Mouse (Mus musculus) layer of hippocampus, adult 9-10 months (tissue): Measurements from ENCODE around the gene Prox2.
"Not testable (repeated sequence)": the region's sequence is repeated elsewhere in the genome, so short reads cannot be mapped to it uniquely, and the experiment has no call there.

Experiments used
- DNase-seq: peaks from one replicate; pipeline ENCODE4 v3.0.0; 2022; ENCODE audit warnings: low spot score

Gene Prox2

DNA sequence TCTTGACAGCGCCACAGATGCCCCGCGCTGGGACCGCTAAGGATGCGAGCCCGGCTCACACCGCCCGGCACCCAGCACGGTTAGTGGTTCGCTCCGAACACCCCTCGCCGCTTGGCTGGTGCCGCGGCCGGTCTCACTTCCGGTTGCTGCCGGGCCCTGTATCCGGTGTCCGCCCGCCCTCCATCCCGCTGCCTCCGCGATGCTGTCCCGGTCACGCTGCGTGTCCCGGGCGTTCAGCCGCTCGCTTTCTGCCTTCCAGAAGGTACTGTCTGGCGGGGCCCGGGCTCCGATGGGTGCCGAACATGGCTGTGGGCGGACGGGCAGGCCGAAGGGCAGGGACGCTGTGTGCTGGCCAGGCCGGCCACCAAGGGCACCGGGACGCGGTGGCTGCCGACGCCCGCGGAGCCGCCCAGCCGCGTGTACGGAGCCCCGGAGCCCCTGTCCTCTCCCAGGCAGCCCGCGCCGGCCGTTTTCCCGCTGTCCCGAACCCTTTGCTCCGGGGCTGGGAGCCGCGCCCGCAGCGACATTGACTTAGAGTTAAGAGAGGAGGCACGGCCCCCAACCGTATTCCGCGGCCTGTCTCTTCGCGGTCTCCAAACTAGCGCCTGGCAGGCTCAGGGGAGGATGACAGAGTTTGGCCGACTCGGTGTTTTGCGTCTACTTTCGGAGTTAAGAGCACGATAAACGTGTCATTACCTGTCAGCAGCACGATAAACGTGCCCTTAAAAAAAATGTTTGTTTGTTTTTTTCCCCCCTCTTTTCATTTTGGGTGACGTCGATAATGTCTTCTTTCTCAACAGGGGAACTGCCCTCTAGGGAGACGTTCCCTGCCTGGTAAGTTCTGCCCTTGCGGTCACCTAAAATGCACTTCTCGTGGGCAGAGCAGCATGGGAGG, at the start of gene Prox2, which contains the start of gene Dlst:
TSS of gene Prox2 (minus strand) at position 62 of the 895 bp plus-strand sequence.
TSS of gene Dlst (plus strand) at position 136 of the 895 bp plus-strand sequence.
- peak; percentile 57 for DNase-seq

GRCm38 (mm10) chr12:85159592-85159991, 49.0 kb upstream of the Prox2 start:
- DNase-seq = no peak

GRCm38 (mm10) chr12:85158801-85159200, 48.2 kb upstream of the Prox2 start:
- DNase-seq = no peak

DNA sequence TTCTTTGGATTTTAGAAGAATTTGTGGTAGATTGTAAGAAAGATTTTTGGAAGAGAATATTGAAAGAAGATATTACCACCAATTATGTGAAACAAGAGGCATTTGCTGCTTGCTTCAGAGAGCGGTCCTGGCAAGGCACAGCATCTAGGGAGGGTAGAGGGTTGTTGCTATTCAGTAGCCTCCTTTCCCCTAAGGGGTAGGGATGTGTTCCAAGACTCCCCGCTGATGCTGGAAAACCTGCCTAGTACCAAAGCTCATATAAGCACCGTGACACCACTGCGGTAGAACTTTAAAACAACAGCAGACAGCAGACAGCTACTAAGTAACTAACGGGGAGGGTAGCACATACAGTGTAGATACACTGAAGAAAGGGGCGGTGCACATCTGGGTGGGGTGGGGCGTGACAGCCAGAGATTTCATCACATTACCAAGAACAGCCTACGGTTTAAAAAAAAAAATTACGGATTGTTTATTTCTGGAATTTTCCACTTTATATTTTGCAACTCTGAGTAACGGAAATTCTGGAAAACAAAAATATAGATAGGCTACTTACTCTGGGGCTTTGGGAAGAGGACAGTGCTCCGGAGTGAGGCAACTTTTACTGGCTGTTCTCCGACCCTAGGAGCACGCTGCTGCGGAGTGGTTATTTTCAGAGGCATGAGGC, 47.4 kb upstream of the Prox2 start:
- no peak for DNase-seq

DNA sequence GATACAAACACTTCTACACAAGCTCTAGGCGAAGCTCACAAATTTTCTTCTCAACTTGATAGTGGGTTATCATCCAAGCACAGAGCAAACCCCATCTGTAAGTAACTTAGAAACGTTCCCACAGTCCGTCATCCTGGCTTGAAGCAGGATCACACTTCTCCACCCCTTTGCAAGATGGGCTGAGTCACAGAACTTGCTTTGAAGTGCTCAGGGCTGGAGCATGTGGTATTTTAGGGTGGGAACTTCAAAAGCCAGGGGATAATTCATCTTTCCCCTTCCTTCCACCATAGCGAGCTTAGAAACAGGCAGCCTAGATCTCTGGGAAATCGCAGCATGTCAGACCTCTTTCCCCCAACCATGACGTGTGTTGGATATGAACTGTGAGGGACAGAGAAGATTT, 45.8 kb upstream of the Prox2 start:
- no peak for DNase-seq

- DNase-seq = no peak
These were observed 42.5 kb upstream of the Prox2 start for GRCm38 (mm10) chr12:85153011-85153410.

- peak; percentile 51 for DNase-seq
These were observed 40.6 kb upstream of the Prox2 start, which contains the start of gene Rps6kl1 for GRCm38 (mm10) chr12:85151002-85151774. Gene Rps6kl1 (minus strand): TSS chr12:85151264.

GRCm38 (mm10) chr12:85150321-85151001, 39.9 kb upstream of the Prox2 start:
- DNase-seq = no peak

GRCm38 (mm10) chr12:85146881-85147280, 36.3 kb upstream of the Prox2 start:
- no peak for DNase-seq

DNA sequence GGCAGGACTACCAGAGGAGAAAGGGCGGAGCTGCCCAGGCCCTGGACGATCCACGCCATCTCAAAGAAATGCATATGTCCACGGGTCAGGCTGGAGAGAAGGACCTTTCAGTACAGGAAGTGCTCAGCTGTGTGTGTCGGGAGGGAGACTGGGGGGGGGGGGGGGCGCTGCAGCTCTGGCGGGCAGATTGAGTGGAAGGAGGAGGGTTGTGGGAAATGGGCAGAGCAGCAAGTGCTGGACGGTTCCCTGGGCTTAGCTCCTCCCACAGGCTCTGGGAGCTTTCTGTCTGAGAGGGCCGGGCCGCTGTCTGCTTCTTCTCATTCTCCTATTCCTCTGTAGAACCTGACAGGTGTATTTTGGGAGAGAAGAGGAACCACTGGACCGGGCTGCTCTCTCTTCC, 35.8 kb upstream of the Prox2 start:
- no peak for DNase-seq

GRCm38 (mm10) chr12:85145630-85146029, 35.1 kb upstream of the Prox2 start:
- no peak for DNase-seq

GRCm38 (mm10) chr12:85144821-85145220, 34.3 kb upstream of the Prox2 start:
- DNase-seq = no peak

DNA sequence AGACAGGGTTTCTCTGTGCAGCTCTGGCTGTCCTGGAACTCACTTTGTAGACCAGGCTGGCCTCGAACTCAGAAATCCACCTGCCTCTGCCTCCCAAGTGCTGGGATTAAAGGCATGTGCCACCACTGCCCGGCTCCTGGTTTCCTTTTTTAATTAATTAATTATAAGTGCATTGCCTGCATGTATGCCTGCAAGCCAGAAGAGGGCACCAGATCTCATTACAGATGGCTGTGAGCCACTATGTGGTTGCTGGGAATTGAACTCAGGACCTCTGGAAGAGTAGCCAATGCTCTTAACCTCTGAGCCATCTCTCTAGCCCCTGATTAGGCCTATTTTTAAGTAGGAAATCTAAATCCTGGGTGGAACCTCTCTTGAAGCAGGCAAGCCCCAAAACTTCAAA, 33.7 kb upstream of the Prox2 start:
- DNase-seq = not testable (repeated sequence)

GRCm38 (mm10) chr12:85142803-85143202, 32.2 kb upstream of the Prox2 start:
- peak; percentile 86 for DNase-seq

- DNase-seq = no peak
These were observed 30.5 kb upstream of the Prox2 start for GRCm38 (mm10) chr12:85141096-85141495.

GRCm38 (mm10) chr12:85140036-85140701, 29.6 kb upstream of the Prox2 start:
- no peak for DNase-seq

DNA sequence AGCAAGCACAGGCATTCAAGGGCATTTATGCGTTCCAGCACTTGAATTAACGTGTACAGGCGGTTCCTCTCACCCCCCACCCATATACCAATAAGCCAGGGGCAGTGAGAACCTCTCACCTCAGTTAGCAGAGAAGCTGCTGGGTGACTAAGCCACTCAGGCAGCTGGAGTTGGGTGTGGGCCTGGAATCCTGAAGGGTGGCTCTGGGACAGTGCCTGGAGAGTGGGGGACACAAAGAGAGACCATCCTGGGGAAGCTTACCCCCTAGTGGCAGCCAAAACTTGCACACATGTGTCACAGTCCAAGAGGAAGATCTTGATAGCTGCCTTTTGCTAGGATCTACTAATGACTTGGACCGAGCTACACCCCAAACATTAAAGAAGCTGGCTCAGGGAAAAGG, 26.1 kb upstream of the Prox2 start:
- DNase-seq = no peak

DNA sequence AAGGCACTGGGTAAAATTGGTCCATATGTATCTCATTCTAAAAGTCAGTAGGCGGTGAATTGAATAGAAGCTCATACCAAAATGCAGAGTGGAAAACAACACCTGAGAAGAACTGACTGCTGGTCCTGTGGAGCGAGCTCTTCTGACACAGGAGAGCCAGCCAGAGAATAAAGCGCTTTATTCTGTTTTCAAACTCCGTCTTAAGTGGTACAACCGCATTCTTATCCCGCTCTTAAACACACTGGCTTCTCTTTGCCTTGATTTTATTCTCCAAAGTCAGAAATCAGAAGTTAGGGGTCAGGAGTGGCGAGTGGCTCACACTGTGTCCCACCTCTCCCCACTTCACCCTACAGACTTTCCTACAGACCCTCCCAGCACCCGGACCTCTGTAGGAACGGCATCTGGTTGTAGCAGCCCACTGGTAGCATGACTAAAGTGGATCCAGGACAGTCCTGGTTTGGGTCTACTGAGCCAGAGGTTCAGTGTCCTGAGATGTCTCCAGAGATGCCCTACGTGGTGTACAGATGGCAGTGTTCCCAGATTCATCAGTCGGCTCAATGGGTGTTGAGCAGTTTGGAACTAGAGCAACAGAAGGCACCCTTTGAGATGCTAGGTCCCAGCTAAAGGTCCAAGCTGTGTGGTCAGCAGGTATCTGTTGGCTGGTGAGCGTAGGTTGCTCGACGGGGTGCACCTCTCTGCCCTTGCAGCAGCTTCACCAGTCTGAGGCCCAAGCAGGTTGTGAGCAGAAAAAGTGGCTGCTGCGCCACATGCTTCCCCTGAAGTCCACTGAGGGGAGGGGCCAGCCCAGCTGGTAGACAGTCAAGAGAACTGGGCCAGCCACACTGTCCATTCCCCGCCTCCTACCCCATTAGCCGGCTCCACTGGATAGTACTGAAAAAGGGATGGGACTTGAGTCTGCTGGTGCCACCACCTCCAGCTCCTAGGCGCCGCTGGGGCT, 25.2 kb upstream of the Prox2 start:
- no peak for DNase-seq

GRCm38 (mm10) chr12:85134043-85134794, 23.7 kb upstream of the Prox2 start:
- DNase-seq = no peak
